Mouse (Mus musculus) kidney, postnatal 0 days (tissue): ENCODE results near the gene Pycr2. TPM values are rescaled to one million over a fixed set of nuclear protein-coding genes. Genes with fewer than 3 reads are reported as not detected.
A peak's percentile ranks its signal among the peaks of the same experiment; 100 is the strongest.

ENCODE experiments used
- ATAC-seq: fragments of 200-750 bp; cut with Nextera tagmentation; replicated peaks from 2 replicates; pipeline ENCODE4 v1.8.0; 2017; ENCODE audit warnings: low read depth, moderate number of reproducible peaks, moderate TSS enrichment, moderate library complexity; ENCODE audit not compliant: low FRiP score
- DNase-seq: peaks from one replicate; pipeline ENCODE4 v3.0.0-alpha.2; 2016; ENCODE audit warnings: low spot score
- H3K27ac ChIP-seq: fragments of 300-500 bp; sonication (generic); 2 replicates; pipeline ENCODE4 v1.5.1; 2014; ENCODE audit warnings: mild to moderate bottlenecking
- H3K27me3 ChIP-seq: fragments of 300-500 bp; sonication (generic); 2 replicates; pipeline ENCODE4 v1.6.1; 2014; ENCODE audit warnings: low read length, mixed read lengths; ENCODE audit not compliant: insufficient read depth
- H3K36me3 ChIP-seq: fragments of 300-500 bp; sonication (generic); 2 replicates; pipeline ENCODE4 v1.6.1; 2014; ENCODE audit warnings: low read length, mixed read lengths; ENCODE audit not compliant: insufficient read depth
- H3K4me1 ChIP-seq: fragments of 300-500 bp; sonication (generic); replicated peaks from 2 replicates; pipeline ENCODE4 v1.6.1; 2014; ENCODE audit warnings: antibody characterized with exemption, low read length, mixed read lengths; ENCODE audit not compliant: insufficient read depth
- H3K4me2 ChIP-seq: fragments of 300-500 bp; sonication (generic); 2 replicates; pipeline ENCODE4 v1.6.1; 2014; ENCODE audit warnings: mild to moderate bottlenecking, low read length, moderate library complexity, mixed read lengths
- H3K4me3 ChIP-seq: fragments of 300-500 bp; sonication (generic); replicated peaks from 2 replicates; pipeline ENCODE4 v1.5.1; 2014; ENCODE audit warnings: low read depth, low read length
- H3K9ac ChIP-seq: fragments of 300-500 bp; sonication (generic); 2 replicates; pipeline ENCODE4 v1.6.1; 2014; ENCODE audit warnings: low read depth, low read length
- H3K9me3 ChIP-seq: fragments of 300-500 bp; sonication (generic); replicated peaks from 2 replicates; pipeline ENCODE4 v1.6.1; 2016; ENCODE audit warnings: low read length, inconsistent platforms, mixed read lengths
- CTCF ChIP-seq: IDR thresholded peaks from 2 replicates; pipeline ENCODE4 v1.5.1; 2016; ENCODE audit warnings: antibody characterized with exemption, low read depth, mild to moderate bottlenecking, moderate library complexity
- WGBS: fragments of 180-500 bp; shearing (Covaris S2); extraction: QIAGEN DNeasy Blood & Tissue Kit; methylation state at CpG from one replicate; pipeline ENCODE4 v1.1.7; 2014; 5-methylcytosine and 5-hydroxymethylcytosine counted together
- polyA plus RNA-seq: library from polyadenylated mRNA; unstranded; fragments of >200 nt; fragmentation: Nextera tagmentation; extraction: Ambion mirVana; gene quantifications from 2 replicates; pipeline ENCODE4 v1.2.1, GENCODE M21; 2015

Gene Pycr2
- polyA plus RNA-seq, 1 experiment from 2014 or later = 72.6 TPM

GRCm38 (mm10) chr1:180902915-180903314 is 1.2 kb upstream of the Pycr2 start:
- TF ChIP-seq CTCF = no peak
- Histone ChIP-seq H3K4me2 (no peak overlapping the region), H3K36me3 (peaks cover 16% of the 10 kb centered on the region; the same call in 1 of the 2 replicates), H3K4me3 (no peak overlapping the region), H3K27ac (no peak overlapping the region), H3K4me1 (peaks cover 7% of the 10 kb centered on the region), H3K27me3 (no peaks in the 10 kb centered on the region), H3K9ac (no peak overlapping the region), H3K9me3 (no peaks in the 10 kb centered on the region)
- DNase-seq (no peak), ATAC-seq (no peak)
- WGBS = 33% methylated on average over 5 of the region's 5 CpGs

GRCm38 (mm10) chr1:180903666-180904038 is 441 bp upstream of the Pycr2 start:
- WGBS = 21% methylated on average over 10 of the region's 10 CpGs
- H3K36me3 ChIP-seq = peaks cover 21% of the 10 kb centered on the region; the same call in 1 of the 2 replicates

GRCm38 (mm10) chr1:180904815-180905080 is 655 bp downstream of the Pycr2 start:
- peak; percentile 18 for DNase-seq
- 3% methylated on average over 5 of the region's 5 CpGs for WGBS
- Histone ChIP-seq H3K4me3 (peak overlapping the region; percentile 66), H3K27ac (peak overlapping the region; percentile 65; the same call in 1 of the 2 replicates), H3K9me3 (no peaks in the 10 kb centered on the region), H3K4me2 (peak overlapping the region; percentile 72), H3K36me3 (peaks cover 24% of the 10 kb centered on the region; the same call in 1 of the 2 replicates), H3K4me1 (peaks cover 7% of the 10 kb centered on the region), H3K9ac (peak overlapping the region; percentile 72), H3K27me3 (no peaks in the 10 kb centered on the region)
- TF ChIP-seq CTCF = no peak
- ATAC-seq = no peak

More at GRCm38 (mm10) chr1:180903666-180904038, 441 bp upstream of the Pycr2 start:
- Histone ChIP-seq H3K27ac (peak overlapping the region; percentile 65), H3K9ac (no peak overlapping the region), H3K4me3 (peak overlapping the region; percentile 66; the same call in 1 of the 2 replicates), H3K27me3 (no peaks in the 10 kb centered on the region), H3K9me3 (no peaks in the 10 kb centered on the region), H3K4me2 (peak overlapping the region; percentile 72), H3K4me1 (peaks cover 7% of the 10 kb centered on the region)
- peak; percentile 40; the same call in 1 of the 2 replicates for ATAC-seq
- DNase-seq = no peak
- TF ChIP-seq CTCF = no peak

GRCm38 (mm10) chr1:180905307-180905706 is 1.2 kb downstream of the Pycr2 start:
- no peak overlapping the region for H3K27ac ChIP-seq
- peak overlapping the region; percentile 66; the same call in 1 of the 2 replicates for H3K4me3 ChIP-seq
- peaks cover 24% of the 10 kb centered on the region; the same call in 1 of the 2 replicates for H3K36me3 ChIP-seq
- no peaks in the 10 kb centered on the region for H3K9me3 ChIP-seq
- H3K4me2 ChIP-seq = peak overlapping the region; percentile 72
- ATAC-seq = no peak
- TF ChIP-seq CTCF = no peak
- 58% methylated on average over 6 of the region's 6 CpGs for WGBS
- H3K4me1 ChIP-seq = peaks cover 7% of the 10 kb centered on the region
- no peak for DNase-seq
- peak overlapping the region; percentile 72; the same call in 1 of the 2 replicates for H3K9ac ChIP-seq
- H3K27me3 ChIP-seq = no peaks in the 10 kb centered on the region

GRCm38 (mm10) chr1:180905876-180906275 is 1.8 kb downstream of the Pycr2 start:
- H3K36me3 ChIP-seq = peaks cover 24% of the 10 kb centered on the region; the same call in 1 of the 2 replicates
- peaks cover 7% of the 10 kb centered on the region for H3K4me1 ChIP-seq
- no peaks in the 10 kb centered on the region for H3K9me3 ChIP-seq
- TF ChIP-seq CTCF = no peak
- no peak overlapping the region for H3K9ac ChIP-seq
- no peak for ATAC-seq
- no peak overlapping the region for H3K4me2 ChIP-seq
- no peak for DNase-seq
- H3K4me3 ChIP-seq = no peak overlapping the region
- no peaks in the 10 kb centered on the region for H3K27me3 ChIP-seq
- no peak overlapping the region for H3K27ac ChIP-seq
- 95% methylated on average over 17 of the region's 17 CpGs for WGBS

GRCm38 (mm10) chr1:180906461-180907147 is 2.5 kb downstream of the Pycr2 start:
- H3K36me3 ChIP-seq = peaks cover 24% of the 10 kb centered on the region; the same call in 1 of the 2 replicates
- H3K9ac ChIP-seq = no peak overlapping the region
- H3K27me3 ChIP-seq = no peaks in the 10 kb centered on the region
- WGBS = 92% methylated on average over 24 of the region's 24 CpGs
- H3K4me1 ChIP-seq = peaks cover 7% of the 10 kb centered on the region
- no peaks in the 10 kb centered on the region for H3K9me3 ChIP-seq
- H3K4me3 ChIP-seq = no peak overlapping the region
- H3K27ac ChIP-seq = no peak overlapping the region
- ATAC-seq (no peak), DNase-seq (no peak)
- no peak overlapping the region for H3K4me2 ChIP-seq
- TF ChIP-seq CTCF = no peak
